Mouse (Mus musculus) cerebellum, postnatal 10 days (tissue): ENCODE measurements around the gene Arhgef17.

ENCODE experiments used
- DNase-seq, 2 experiments: peaks; one replicate each; pipeline ENCODE4 v3.0.0; 2021; ENCODE audit warnings: mixed read lengths in 2 of 2

The Arhgef17 gene

GRCm38 (mm10) chr7:100844385-100845025 lies 87.4 kb downstream of the Arhgef17 start:
- no peak for DNase-seq

- DNase-seq = no peak
Observed at GRCm38 (mm10) chr7:100843866-100844265, 88.0 kb downstream of the Arhgef17 start.

GRCm38 (mm10) chr7:100842175-100842574 lies 89.7 kb downstream of the Arhgef17 start:
- no peak for DNase-seq

GRCm38 (mm10) chr7:100841608-100842007 lies 90.3 kb downstream of the Arhgef17 start:
- DNase-seq = no peak

- no peak for DNase-seq
Observed at GRCm38 (mm10) chr7:100840906-100841305, 91.0 kb downstream of the Arhgef17 start.

DNA sequence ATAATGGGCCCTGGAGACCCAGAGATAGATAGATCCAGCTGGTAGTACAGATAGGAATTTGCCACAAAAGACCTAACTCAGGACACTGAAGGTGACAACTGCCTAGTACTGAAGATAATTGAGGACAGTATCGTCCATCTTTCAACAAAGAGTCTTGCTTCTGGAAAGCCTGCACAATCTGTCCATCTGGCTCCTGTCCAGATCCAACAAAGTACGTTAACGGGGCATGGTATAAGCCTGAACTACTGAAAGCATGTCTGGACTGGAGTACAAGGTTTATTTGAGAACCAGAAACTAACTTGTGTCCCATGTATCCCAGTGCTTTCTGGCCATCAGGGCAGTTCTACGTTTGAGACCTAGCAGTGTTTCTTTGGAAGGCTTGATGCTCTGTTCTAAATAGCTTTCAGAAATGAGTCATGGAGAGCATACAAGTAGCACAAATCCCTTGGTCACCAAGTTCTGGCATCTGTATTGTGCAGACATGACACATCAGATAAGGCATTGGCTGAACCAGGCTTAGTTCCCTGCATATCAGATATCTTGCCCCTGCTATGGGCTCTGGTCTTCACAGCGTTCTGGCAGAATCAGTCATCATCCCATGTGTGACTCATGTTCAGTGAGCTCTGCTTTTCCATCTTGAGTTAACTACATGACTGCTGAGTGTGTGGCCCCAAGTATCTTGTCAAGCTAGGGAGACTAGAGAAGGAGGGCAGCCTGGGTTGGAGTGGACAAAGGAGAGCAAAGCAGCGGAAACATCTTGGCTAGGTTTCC lies 92.1 kb downstream of the Arhgef17 start:
- peak; percentile 69 to 71 for DNase-seq

GRCm38 (mm10) chr7:100837701-100838100 lies 94.2 kb downstream of the Arhgef17 start:
- no peak for DNase-seq

DNA sequence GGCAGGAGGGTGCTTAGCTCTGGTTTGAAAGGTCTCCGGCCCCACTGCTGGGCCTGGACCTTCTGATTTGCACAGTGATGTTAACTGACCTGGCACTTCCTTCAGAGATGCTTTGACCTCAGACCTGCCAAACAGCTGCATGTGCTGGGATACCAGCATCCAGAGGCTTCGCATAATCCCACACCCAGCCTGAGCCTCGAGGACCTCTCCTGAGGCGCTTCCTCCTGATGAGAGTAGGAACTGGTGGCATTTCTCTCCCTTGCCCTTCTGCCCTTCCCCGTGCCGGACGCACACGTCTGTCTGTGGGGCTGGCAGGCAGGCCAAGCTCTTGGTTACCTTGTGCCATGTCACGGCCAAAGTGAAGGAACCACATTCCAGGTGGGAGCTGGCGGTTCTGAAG lies 95.2 kb downstream of the Arhgef17 start:
- DNase-seq = no peak

GRCm38 (mm10) chr7:100835711-100836110 lies 96.2 kb downstream of the Arhgef17 start:
- DNase-seq = no peak

DNA sequence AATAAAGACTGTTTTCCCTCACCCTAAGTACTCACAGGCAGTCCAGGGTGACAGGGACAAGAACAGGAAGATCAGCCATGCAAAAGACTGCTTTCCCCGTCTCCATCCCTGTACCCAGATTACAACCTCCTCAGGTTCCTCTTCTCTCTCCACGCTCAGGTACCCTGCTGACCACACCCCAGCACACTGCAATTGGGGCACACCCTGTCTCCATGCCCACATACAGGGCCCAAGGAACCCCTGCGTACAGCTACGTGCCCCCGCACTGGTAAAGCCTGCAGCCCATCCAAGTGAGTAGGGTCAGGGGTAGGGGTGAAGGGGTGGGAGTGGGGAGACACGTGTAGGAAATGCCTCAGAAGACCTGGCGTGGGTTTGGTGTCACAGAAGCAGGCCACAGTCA lies 96.7 kb downstream of the Arhgef17 start:
- DNase-seq = no peak

GRCm38 (mm10) chr7:100833859-100834258 lies 98.0 kb downstream of the Arhgef17 start:
- no peak for DNase-seq

GRCm38 (mm10) chr7:100828549-100828948 lies 103.4 kb downstream of the Arhgef17 start:
- no peak for DNase-seq

GRCm38 (mm10) chr7:100824661-100825060 lies 107.2 kb downstream of the Arhgef17 start:
- DNase-seq = no peak
